Mouse (Mus musculus): ENCODE data around the gene Itgb3. TPM values are rescaled to one million over a fixed set of nuclear protein-coding genes. Genes with fewer than 3 reads are reported as not detected.

Gene Itgb3
- polyA plus RNA-seq, 1 experiment from 2014 or later = 16.0 TPM

- Histone ChIP-seq H3K27me3 (ENCODE audit: insufficient read depth, low read length) (no peaks in the 10 kb centered on the region), H3K36me3 (replicated peaks; ENCODE audit: insufficient read depth, low read length) (no peaks in the 10 kb centered on the region), H3K9ac (replicated peaks) (0 out of 2 replicates have a peak overlapping the region, but pooled peaks have one; percentile 30), H3K4me2 (ENCODE audit: low read depth, low read length) (peak overlapping the region; percentile 20), H3K9me3 (ENCODE audit: low read length) (no peaks in the 10 kb centered on the region), H3K4me3 (ENCODE audit: low read depth, low read length) (no peak overlapping the region), H3K4me1 (ENCODE audit: insufficient read depth) (0 out of 2 replicates have a peak, but pooled peaks cover 2% of the 10 kb centered on the region), H3K27ac (ENCODE audit: low read depth) (peak overlapping the region; percentile 63)
- DNase-seq (peak; percentile 52), ATAC-seq (0 out of 2 replicates have a peak, but pooled peaks have one; percentile 41)
- WGBS (ENCODE audit: insufficient replicate concordance) = 54% methylated on average over 8 of the region's 8 CpGs
- TF ChIP-seq EP300 (IDR thresholded peaks at IDR 0.05; ENCODE audit: low read depth) = no peak
- no peak for TF ChIP-seq CTCF (IDR thresholded peaks at IDR 0.05; ENCODE audit: low read depth)
These were observed 39.5 kb downstream of the Itgb3 start for GRCm38 (mm10) chr11:104647188-104647867.

- TF ChIP-seq CTCF (IDR thresholded peaks at IDR 0.05; ENCODE audit: low read depth) = peak; percentile 85
- no peak for TF ChIP-seq EP300 (IDR thresholded peaks at IDR 0.05; ENCODE audit: low read depth)
- 0 out of 2 replicates have a peak, but pooled peaks cover 2% of the 10 kb centered on the region for H3K4me1 ChIP-seq (ENCODE audit: insufficient read depth)
- ATAC-seq (peak; percentile 33; the same call in 1 of the 2 replicates), DNase-seq (peak; percentile 58)
- H3K36me3 ChIP-seq (replicated peaks; ENCODE audit: insufficient read depth, low read length) = no peaks in the 10 kb centered on the region
- no peak overlapping the region for H3K27ac ChIP-seq (ENCODE audit: low read depth)
- no peak overlapping the region for H3K4me3 ChIP-seq (ENCODE audit: low read depth, low read length)
- WGBS (ENCODE audit: insufficient replicate concordance) = 63% methylated on average over 3 of the region's 3 CpGs
- H3K4me2 ChIP-seq (ENCODE audit: low read depth, low read length) = no peak overlapping the region
- no peaks in the 10 kb centered on the region for H3K27me3 ChIP-seq (ENCODE audit: insufficient read depth, low read length)
- no peak overlapping the region for H3K9ac ChIP-seq (replicated peaks)
- no peaks in the 10 kb centered on the region for H3K9me3 ChIP-seq (ENCODE audit: low read length)
These were observed 40.8 kb downstream of the Itgb3 start for GRCm38 (mm10) chr11:104648571-104648970.

GRCm38 (mm10) chr11:104660599-104660998, 52.8 kb downstream of the Itgb3 start:
- no peaks in the 10 kb centered on the region for H3K36me3 ChIP-seq (replicated peaks; ENCODE audit: insufficient read depth, low read length)
- no peak overlapping the region for H3K4me3 ChIP-seq (ENCODE audit: low read depth, low read length)
- DNase-seq (no peak), ATAC-seq (no peak)
- H3K9me3 ChIP-seq (ENCODE audit: low read length) = no peaks in the 10 kb centered on the region
- H3K27ac ChIP-seq (ENCODE audit: low read depth) = no peak overlapping the region
- H3K27me3 ChIP-seq (ENCODE audit: insufficient read depth, low read length) = no peaks in the 10 kb centered on the region
- peak; percentile 40 for TF ChIP-seq CTCF (IDR thresholded peaks at IDR 0.05; ENCODE audit: low read depth)
- no peak for TF ChIP-seq EP300 (IDR thresholded peaks at IDR 0.05; ENCODE audit: low read depth)
- 78% methylated on average over 4 of the region's 4 CpGs for WGBS (ENCODE audit: insufficient replicate concordance)
- no peaks in the 10 kb centered on the region for H3K4me1 ChIP-seq (ENCODE audit: insufficient read depth)
- H3K9ac ChIP-seq (replicated peaks) = no peak overlapping the region
- H3K4me2 ChIP-seq (ENCODE audit: low read depth, low read length) = no peak overlapping the region

GRCm38 (mm10) chr11:104661106-104661505, 53.3 kb downstream of the Itgb3 start:
- Histone ChIP-seq H3K36me3 (replicated peaks; ENCODE audit: insufficient read depth, low read length) (no peaks in the 10 kb centered on the region), H3K9ac (replicated peaks) (no peak overlapping the region), H3K27ac (ENCODE audit: low read depth) (no peak overlapping the region), H3K4me3 (ENCODE audit: low read depth, low read length) (no peak overlapping the region), H3K4me2 (ENCODE audit: low read depth, low read length) (no peak overlapping the region), H3K9me3 (ENCODE audit: low read length) (no peaks in the 10 kb centered on the region), H3K4me1 (ENCODE audit: insufficient read depth) (no peaks in the 10 kb centered on the region), H3K27me3 (ENCODE audit: insufficient read depth, low read length) (no peaks in the 10 kb centered on the region)
- WGBS (ENCODE audit: insufficient replicate concordance) = 48% methylated on average over 5 of the region's 5 CpGs
- peak; percentile 50 for ATAC-seq
- TF ChIP-seq CTCF (IDR thresholded peaks at IDR 0.05; ENCODE audit: low read depth) (no peak), EP300 (IDR thresholded peaks at IDR 0.05; ENCODE audit: low read depth) (no peak)
- no peak for DNase-seq

DNA sequence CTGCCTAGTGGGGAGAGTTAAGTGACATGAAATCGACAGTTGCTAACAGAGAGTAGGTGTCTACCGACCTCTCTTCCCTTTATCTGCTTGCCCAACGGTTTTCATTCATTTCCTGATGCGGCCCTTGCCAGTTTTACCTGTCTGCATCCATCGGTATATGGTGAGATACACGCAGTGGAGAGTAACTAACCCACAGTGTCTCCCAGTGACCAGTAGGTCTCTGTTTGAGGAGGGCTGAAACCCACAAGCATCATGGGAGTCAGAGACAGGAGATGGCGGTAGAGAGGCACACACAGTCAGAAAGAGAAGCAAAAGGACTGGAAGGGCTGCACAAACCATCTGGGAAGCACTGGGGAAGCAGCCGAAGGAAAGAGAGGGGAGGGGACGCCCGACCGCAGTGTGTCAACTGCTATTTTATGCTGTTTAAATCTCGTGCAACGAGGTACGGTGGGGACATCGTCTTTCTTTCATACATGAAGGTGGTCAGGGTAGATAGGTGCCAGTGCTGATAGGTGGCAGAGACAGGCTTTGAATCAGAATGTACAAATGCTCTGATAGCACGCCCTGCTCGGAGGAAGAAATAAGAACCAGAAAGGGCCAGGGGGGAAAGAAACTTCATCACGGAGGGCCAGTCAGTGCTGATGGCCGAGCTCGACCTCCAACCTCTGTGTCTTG, 53.9 kb downstream of the Itgb3 start:
- DNase-seq = no peak

DNA sequence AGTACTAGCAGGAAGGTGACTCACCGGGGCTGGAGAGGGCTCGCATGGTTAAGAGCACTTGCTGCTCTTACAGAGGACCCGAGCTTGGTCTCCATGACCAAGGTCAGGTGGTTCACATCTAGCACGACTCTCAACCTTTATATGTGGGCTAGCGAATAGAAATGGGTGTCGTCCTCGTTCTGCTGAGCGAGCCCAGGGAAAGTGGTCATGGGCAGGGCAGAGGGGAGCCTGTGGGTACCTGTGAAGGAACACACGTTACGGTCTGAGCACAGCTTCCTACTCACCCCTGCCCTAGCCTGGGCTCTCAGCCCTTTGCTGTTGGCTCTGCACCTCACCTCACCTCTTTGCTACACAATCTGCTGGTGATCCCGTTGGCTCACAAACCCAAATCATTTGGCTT, 54.8 kb downstream of the Itgb3 start:
- no peak overlapping the region for H3K4me2 ChIP-seq (ENCODE audit: low read depth, low read length)
- no peaks in the 10 kb centered on the region for H3K27me3 ChIP-seq (ENCODE audit: insufficient read depth, low read length)
- DNase-seq = no peak
- no peak overlapping the region for H3K4me3 ChIP-seq (ENCODE audit: low read depth, low read length)
- no peak overlapping the region for H3K9ac ChIP-seq (replicated peaks)
- H3K36me3 ChIP-seq (replicated peaks; ENCODE audit: insufficient read depth, low read length) = no peaks in the 10 kb centered on the region
- no peaks in the 10 kb centered on the region for H3K9me3 ChIP-seq (ENCODE audit: low read length)
- TF ChIP-seq EP300 (IDR thresholded peaks at IDR 0.05; ENCODE audit: low read depth) = no peak
- TF ChIP-seq CTCF (IDR thresholded peaks at IDR 0.05; ENCODE audit: low read depth) = no peak
- no peak overlapping the region for H3K27ac ChIP-seq (ENCODE audit: low read depth)
- peaks cover 4% of the 10 kb centered on the region; the same call in 1 of the 2 replicates for H3K4me1 ChIP-seq (ENCODE audit: insufficient read depth)
- no peak for ATAC-seq
- WGBS (ENCODE audit: insufficient replicate concordance) = 81% methylated on average over 11 of the region's 11 CpGs

More for the DNA sequence above, 53.9 kb downstream of the Itgb3 start:
- Histone ChIP-seq H3K9me3 (ENCODE audit: low read length) (no peaks in the 10 kb centered on the region), H3K9ac (replicated peaks) (no peak overlapping the region), H3K27me3 (ENCODE audit: insufficient read depth, low read length) (no peaks in the 10 kb centered on the region), H3K36me3 (replicated peaks; ENCODE audit: insufficient read depth, low read length) (no peaks in the 10 kb centered on the region), H3K4me2 (ENCODE audit: low read depth, low read length) (no peak overlapping the region), H3K27ac (ENCODE audit: low read depth) (no peak overlapping the region), H3K4me1 (ENCODE audit: insufficient read depth) (no peaks in the 10 kb centered on the region), H3K4me3 (ENCODE audit: low read depth, low read length) (no peak overlapping the region)
- 50% methylated on average over 20 of the region's 20 CpGs for WGBS (ENCODE audit: insufficient replicate concordance)
- peak; percentile 24; the same call in 1 of the 2 replicates for TF ChIP-seq CTCF (IDR thresholded peaks at IDR 0.05; ENCODE audit: low read depth)
- TF ChIP-seq EP300 (IDR thresholded peaks at IDR 0.05; ENCODE audit: low read depth) = no peak
- 0 out of 2 replicates have a peak, but pooled peaks have one; percentile 27 for ATAC-seq

Data from liver, postnatal 0 days (tissue).